Mouse (Mus musculus): ENCODE results near the gene Sdhb. TPM values are rescaled to one million over a fixed set of nuclear protein-coding genes. Genes with fewer than 3 reads are reported as not detected.

Gene Sdhb
- total RNA-seq, 2 experiments from 2014 or later = 170 to 178 TPM

DNA sequence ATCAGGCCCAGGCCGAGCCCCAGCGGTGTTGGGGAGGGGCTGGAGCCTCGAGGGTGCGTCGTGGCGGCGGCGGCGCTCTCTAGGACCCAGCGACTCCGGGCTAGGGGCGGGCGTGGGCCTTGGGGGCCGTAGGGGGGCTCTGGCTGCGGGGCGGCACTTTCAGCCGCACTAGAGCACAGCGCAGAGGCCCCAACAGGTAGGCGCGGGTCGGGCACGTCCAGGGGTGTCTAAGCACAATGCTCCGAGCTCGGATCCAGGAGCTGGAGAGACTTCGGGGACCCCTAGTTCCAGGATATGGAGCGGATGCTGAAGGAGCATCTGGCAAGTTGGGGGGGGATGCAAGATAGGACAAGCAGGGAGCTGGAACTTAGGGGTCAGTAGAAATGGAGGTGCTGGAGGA is 49.5 kb downstream of the Sdhb start:
- no peak for DNase-seq (ENCODE audit: extremely low spot score in 1 of 2, low spot score in 2 of 2)
- Histone ChIP-seq H3K27ac (peak overlapping the region; percentile 64), H3K4me3 (peak overlapping the region; percentile 53)
- intact Hi-C loops (cut with DNase I) = no loop called here
- TF ChIP-seq CTCF (IDR thresholded peaks at IDR 0.05) = no peak

GRCm38 (mm10) chr4:141010941-141011429 is 50.0 kb downstream of the Sdhb start:
- H3K4me3 ChIP-seq = peak overlapping the region; percentile 53
- intact Hi-C loops (cut with DNase I) = no loop called here
- no peak for TF ChIP-seq CTCF (IDR thresholded peaks at IDR 0.05)
- H3K27ac ChIP-seq = peak overlapping the region; percentile 64
- DNase-seq (ENCODE audit: extremely low spot score in 1 of 2, low spot score in 2 of 2) = no peak

DNA sequence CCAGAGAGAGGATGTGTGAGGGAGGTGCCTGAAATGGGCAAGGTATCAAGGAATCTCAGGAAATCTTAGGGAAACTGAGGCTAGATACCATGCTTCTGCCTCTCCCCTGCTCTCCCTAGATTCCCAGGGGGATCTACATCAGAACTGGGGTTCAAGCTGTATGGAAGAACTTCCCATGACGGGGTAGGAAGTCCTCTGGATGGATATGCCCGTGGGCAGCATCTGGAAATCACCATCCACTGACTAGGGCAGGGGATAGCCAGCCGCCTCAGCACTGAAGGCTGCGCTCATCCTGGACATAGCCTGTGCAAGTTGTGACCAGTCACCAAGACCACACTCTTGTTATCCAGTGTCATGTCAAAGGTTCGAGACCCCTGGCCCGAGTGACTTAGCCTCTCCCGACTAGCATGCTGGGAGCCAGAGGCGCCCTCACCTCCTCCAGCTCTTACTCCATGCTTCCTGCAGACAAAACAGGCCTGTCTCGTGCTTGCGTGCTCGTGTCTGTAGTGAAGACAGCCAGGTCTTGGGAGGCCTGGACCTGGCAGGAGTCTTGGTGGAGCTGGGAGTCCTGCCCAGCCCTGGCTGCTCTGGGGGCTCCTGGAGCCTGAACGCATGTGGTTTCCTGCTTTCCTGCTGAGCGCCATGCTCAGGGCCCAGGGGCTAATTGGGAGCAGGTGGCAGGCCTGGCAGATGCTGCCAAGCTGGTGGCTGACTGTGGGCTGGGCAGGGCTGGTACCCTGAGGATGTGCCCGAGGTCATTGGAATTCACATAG is 50.7 kb downstream of the Sdhb start:
- H3K27ac ChIP-seq = peak overlapping the region; percentile 70
- H3K4me3 ChIP-seq = no peak overlapping the region; the same call in 1 of the 2 replicates
- intact Hi-C loops (cut with DNase I) = no loop called here
- TF ChIP-seq CTCF (IDR thresholded peaks at IDR 0.05) = no peak
- DNase-seq (ENCODE audit: extremely low spot score in 1 of 2, low spot score in 2 of 2) = no peak

GRCm38 (mm10) chr4:141012558-141012957 is 51.6 kb downstream of the Sdhb start:
- peak overlapping the region; percentile 70 for H3K27ac ChIP-seq
- DNase-seq (ENCODE audit: extremely low spot score in 1 of 2, low spot score in 2 of 2) = no peak
- H3K4me3 ChIP-seq = no peak overlapping the region
- TF ChIP-seq CTCF (IDR thresholded peaks at IDR 0.05) = no peak
- intact Hi-C loops (cut with DNase I) = no loop called here

- TF ChIP-seq CTCF (IDR thresholded peaks at IDR 0.05) = no peak
- Histone ChIP-seq H3K4me3 (no peak overlapping the region), H3K27ac (no peak overlapping the region)
- DNase-seq (ENCODE audit: extremely low spot score in 1 of 2, low spot score in 2 of 2) = no peak
- intact Hi-C loops (cut with DNase I) = no loop called here
Observed at GRCm38 (mm10) chr4:141014114-141014513, 53.1 kb downstream of the Sdhb start.

GRCm38 (mm10) chr4:141014856-141015255 is 53.9 kb downstream of the Sdhb start:
- no peak for TF ChIP-seq CTCF (IDR thresholded peaks at IDR 0.05)
- intact Hi-C loops (cut with DNase I) = no loop called here
- DNase-seq (ENCODE audit: extremely low spot score in 1 of 2, low spot score in 2 of 2) = no peak
- H3K4me3 ChIP-seq = no peak overlapping the region
- H3K27ac ChIP-seq = no peak overlapping the region; the same call in 1 of the 2 replicates

DNA sequence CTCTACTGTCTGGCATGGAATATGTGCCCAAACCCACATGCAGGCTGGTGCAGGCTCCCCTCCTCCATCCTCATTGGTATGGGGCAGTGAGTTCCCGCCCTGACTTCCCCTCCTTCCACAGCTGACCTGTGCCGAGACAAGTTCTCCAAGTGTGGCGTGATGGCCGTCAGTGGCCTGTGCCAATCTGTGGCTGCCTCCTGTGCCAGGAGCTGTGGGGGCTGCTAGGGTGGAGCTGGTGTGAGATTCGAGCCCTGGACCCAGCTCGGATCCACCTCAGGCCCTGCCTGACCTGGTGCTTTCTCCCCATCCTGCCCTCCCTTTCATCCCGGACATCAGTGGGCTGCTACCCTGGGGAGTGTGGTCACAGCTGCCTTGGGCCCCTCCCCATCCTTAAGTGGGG is 54.4 kb downstream of the Sdhb start:
- intact Hi-C loops (cut with DNase I) = no loop called here
- Histone ChIP-seq H3K27ac (no peak overlapping the region; the same call in 1 of the 2 replicates), H3K4me3 (no peak overlapping the region)
- TF ChIP-seq CTCF (IDR thresholded peaks at IDR 0.05) = no peak
- no peak for DNase-seq (ENCODE audit: extremely low spot score in 1 of 2, low spot score in 2 of 2)

- no peak for DNase-seq (ENCODE audit: extremely low spot score in 1 of 2, low spot score in 2 of 2)
- no peak for TF ChIP-seq CTCF (IDR thresholded peaks at IDR 0.05)
- H3K27ac ChIP-seq = peak overlapping the region; percentile 70
Observed at GRCm38 (mm10) chr4:141016311-141016710, 55.3 kb downstream of the Sdhb start.

GRCm38 (mm10) chr4:141017657-141018436 is 56.8 kb downstream of the Sdhb start:
- Histone ChIP-seq H3K27ac (no peak overlapping the region), H3K4me3 (no peak overlapping the region)
- intact Hi-C loops (cut with DNase I) = no loop called here
- no peak for TF ChIP-seq CTCF (IDR thresholded peaks at IDR 0.05)
- no peak for DNase-seq (ENCODE audit: extremely low spot score in 1 of 2, low spot score in 2 of 2)

More at GRCm38 (mm10) chr4:141016311-141016710, 55.3 kb downstream of the Sdhb start:
- intact Hi-C loops (cut with DNase I) = no loop called here
- H3K4me3 ChIP-seq = no peak overlapping the region

DNA sequence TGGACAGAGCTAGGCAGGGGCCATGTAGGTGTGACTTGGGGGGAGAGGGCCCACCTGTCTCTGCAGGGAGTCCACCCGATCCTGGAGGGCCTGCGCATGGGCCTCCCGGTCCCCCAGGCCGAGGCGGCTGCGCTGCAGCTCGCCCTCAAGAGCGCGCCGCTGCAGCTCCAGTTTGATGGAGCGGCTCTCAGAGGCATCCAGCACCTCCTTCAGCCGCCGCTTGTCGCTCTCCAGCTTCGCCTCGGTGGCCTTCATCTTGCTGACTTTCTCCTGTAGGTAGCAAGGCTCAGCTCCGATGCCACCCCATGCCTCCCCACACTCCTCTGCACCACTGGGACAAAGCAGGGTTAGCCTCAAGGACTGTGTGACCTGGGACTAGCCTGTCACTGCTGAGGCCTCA is 59.2 kb downstream of the Sdhb start:
- no peak for TF ChIP-seq CTCF (IDR thresholded peaks at IDR 0.05)
- DNase-seq (ENCODE audit: extremely low spot score in 1 of 2, low spot score in 2 of 2) = no peak
- intact Hi-C loops (cut with DNase I) = no loop called here
- Histone ChIP-seq H3K27ac (no peak overlapping the region), H3K4me3 (no peak overlapping the region)

- intact Hi-C loops (cut with DNase I) = no loop called here
- Histone ChIP-seq H3K27ac (peak overlapping the region; percentile 44; the same call in 1 of the 2 replicates), H3K4me3 (no peak overlapping the region)
- DNase-seq (ENCODE audit: extremely low spot score in 1 of 2, low spot score in 2 of 2) = no peak
- no peak for TF ChIP-seq CTCF (IDR thresholded peaks at IDR 0.05)
Observed at GRCm38 (mm10) chr4:141020811-141021613, 60.0 kb downstream of the Sdhb start.

Measured in left cerebral cortex, adult 2 months (tissue).